Mouse (Mus musculus) neutrophil, adult 5-6 weeks (primary cell): ENCODE data around the gene Msl2. TPM values are rescaled to one million over a fixed set of nuclear protein-coding genes. Genes with fewer than 3 reads are reported as not detected.

Source experiments
- ATAC-seq: fragments of 151-379, 151-347 bp; 2 replicates; pipeline ENCODE4 v1.8.0; 2017; ENCODE audit warnings: mild to moderate bottlenecking, moderate TSS enrichment; ENCODE audit not compliant: insufficient number of reproducible peaks, poor library complexity, low FRiP score, severe bottlenecking; ENCODE audit errors: extremely low read depth
- total RNA-seq: library from RNA; stranded (forward); fragments of 200-1000 nt; gene quantifications from 2 replicates; pipeline ENCODE4 v1.2.3, GENCODE M21; 2017

Gene Msl2
- total RNA-seq, 1 experiment from 2014 or later, result 91.0 TPM

DNA sequence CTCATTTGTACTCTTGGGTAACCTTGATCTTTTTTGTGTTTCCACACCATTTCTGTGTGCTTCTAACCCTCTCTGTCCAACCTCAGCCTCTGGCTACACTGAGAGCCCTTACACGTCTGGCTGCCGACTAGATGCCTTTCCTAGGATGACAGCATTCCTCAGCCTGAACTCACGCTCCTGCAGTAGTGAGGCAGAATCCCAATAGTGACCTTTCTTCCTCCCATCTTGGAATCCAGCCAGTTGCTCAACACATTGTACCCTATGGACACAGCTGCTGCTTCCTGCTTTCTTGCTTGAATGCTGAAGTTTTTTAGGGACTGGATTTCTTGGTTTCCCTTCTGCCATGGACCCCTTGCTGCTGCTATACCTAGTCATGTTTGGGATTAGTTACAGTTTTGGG is 36.1 kb downstream of the Msl2 start:
- ATAC-seq, result no peak

DNA sequence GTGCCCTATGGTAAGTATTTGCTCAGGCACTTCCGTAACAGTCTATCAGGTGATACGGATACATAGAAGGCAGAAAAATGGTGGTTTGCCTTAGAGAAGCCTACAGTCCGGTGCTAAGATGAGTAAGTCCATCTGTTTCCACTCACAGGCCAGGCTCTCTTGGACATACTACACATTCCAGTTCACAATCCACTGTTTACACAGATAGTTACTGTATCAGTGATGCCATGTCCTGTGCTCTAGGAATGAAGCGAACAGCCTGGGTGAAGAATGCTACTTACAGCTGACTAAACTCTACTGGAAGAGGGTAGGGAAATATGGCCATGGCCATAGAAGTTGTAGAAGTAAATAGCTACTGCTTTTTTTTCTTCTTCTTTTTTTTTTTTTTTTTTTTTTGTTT is 39.4 kb downstream of the Msl2 start:
- ATAC-seq, result no peak

DNA sequence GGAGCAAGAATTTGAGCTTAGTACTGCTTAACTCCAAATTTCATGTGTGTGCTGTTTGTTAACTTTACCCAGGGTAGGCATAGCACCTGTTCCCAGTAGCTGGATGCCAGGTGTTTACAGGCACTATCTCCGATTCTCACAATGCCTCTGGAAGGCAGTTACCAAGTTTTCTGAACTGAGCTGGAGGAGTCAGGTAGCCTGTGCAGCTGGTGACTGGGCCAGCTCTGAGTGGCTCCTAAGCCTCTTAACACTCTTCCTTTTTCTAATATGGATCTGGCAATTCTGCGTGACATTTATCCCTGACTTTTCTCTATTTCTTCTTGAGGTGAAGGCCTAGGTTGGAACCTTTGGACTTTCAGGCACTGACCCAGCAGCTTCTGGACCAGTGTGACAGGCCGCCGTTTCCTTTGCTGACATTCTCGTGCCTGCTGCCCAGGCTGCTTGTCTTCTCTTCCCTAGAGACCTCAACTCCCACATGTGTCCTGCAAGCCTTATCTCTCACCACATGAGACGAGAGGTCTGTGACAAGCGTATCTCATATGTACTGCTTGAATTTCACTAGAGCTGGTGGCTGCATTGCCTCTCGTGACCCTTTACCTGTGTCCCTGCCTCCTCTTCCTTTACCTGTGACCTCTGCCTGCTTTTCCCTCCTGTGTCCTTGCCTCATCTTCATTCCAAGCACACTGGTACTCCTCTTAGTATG is 40.4 kb downstream of the Msl2 start:
- no peak for ATAC-seq

DNA sequence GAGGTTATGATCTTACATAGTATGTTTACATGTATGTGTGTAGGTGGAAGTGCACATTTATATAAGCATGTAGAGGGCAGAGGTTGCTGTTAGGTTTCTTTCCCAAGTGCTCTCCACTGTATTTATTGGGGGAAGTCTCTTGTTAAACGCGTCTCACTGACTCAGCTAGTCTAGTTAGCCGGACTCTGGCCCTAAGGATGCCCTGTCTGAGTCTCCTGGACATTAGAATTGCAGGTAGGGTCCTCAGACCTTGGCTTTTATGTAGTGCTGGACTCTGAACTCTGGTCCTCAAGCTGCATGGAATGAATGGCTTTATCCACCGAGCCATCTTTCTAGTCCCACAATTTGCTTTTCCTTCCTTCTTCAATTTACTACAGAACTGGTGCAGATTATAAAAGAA is 69.7 kb downstream of the Msl2 start:
- no peak for ATAC-seq

DNA sequence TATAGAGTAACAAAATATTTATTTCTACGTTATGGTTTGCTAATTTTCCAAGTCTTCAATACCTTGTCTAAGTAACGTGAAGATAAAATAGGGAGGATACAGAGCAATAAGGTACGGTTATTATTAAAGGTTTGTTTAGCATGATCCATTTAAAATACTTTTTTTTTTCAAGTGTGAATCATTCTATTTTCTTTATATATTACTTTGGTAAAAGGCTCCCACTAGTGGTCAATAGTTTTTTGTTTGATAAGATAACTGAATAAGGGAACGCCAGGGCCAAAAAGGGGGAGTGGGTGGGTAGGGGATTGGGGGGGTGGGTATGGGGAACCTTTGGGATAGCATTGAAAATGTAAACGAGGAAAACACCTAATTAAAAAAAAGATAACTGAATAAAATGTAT is 79.0 kb downstream of the Msl2 start:
- ATAC-seq, result no peak

Other genes starting within 250 kb of the Msl2 start
- gene Pccb, start 39.2 kb upstream of the Msl2 start, total RNA-seq, result 6.3 and 7.3 TPM in 2 replicates
- 1.8 and 3.6 TPM in 2 replicates for gene Ppp2r3a, start 177.7 kb downstream of the Msl2 start, total RNA-seq